9 mouse cellular contexts compared by ENCODE assay signal in genomic region chr13:91459489-91459888, GRCm38 (mm10). TPM values are rescaled to one million over a fixed set of nuclear protein-coding genes. Genes with fewer than 3 reads are reported as not detected.
A peak's percentile ranks its signal among the peaks of the same experiment; 100 is the strongest.
DNase-seq lines count a peak whose midpoint lies in the region; ATAC-seq and TF ChIP-seq lines count a peak whose summit lies in the region.
"Had no signal": no experiment of that assay in that cellular context is flagged by ENCODE, and none has a peak within 500 bp of the region (broad histone marks: within the 10 kb centered on the region; RNA-seq: fewer than 3 reads in every experiment).

No protein-coding gene starts in this region.

- peak overlapping the region; percentile 92 for H3K4me2 ChIP-seq in liver, embryonic 12.5 days
- H3K4me2 ChIP-seq in stomach, embryonic 16.5 days (ENCODE audit: low read depth, low read length): no peak overlapping the region
- H3K4me2 ChIP-seq in lung, postnatal 0 days (replicated peaks; ENCODE audit: low read depth, low read length): no peak overlapping the region

- H3K27me3 ChIP-seq in heart, embryonic 10.5 days (ENCODE audit: insufficient read depth, poor library complexity, severe bottlenecking): no peaks in the 10 kb centered on the region
- no peaks in the 10 kb centered on the region for H3K27me3 ChIP-seq in thymus, adult 2 months (ENCODE audit: control insufficient read depth, insufficient read depth, low read length)
- H3K27me3 ChIP-seq in liver, embryonic 12.5 days (replicated peaks): no peaks in the 10 kb centered on the region
- H3K27me3 ChIP-seq in stomach, embryonic 16.5 days (ENCODE audit: control insufficient read depth, insufficient read depth, low read length): no peaks in the 10 kb centered on the region
- H3K27me3 ChIP-seq in lung, postnatal 0 days (replicated peaks; ENCODE audit: insufficient read depth, low read length): no peaks in the 10 kb centered on the region

- no peak for TF ChIP-seq EP300 in lung, postnatal 0 days (IDR thresholded peaks at IDR 0.05)

- peak overlapping the region; percentile 98 for H3K27ac ChIP-seq in heart, embryonic 10.5 days
- H3K27ac ChIP-seq in thymus, adult 2 months (ENCODE audit: control insufficient read depth, insufficient read depth, low read length): peak overlapping the region; percentile 68; the same call in 1 of the 2 replicates
- peak overlapping the region; percentile 96 for H3K27ac ChIP-seq in liver, embryonic 12.5 days
- H3K27ac ChIP-seq in stomach, embryonic 16.5 days (ENCODE audit: low read length): peak overlapping the region; percentile 94; the same call in 1 of the 2 replicates
- H3K27ac ChIP-seq in lung, postnatal 0 days (ENCODE audit: low read length): no peak overlapping the region

- H3K4me3 ChIP-seq in heart, embryonic 10.5 days: no peak overlapping the region
- no peak overlapping the region for H3K4me3 ChIP-seq in thymus, adult 2 months (ENCODE audit: control insufficient read depth, insufficient read depth, low read length)
- H3K4me3 ChIP-seq in liver, embryonic 12.5 days: peak overlapping the region; percentile 100
- H3K4me3 ChIP-seq in stomach, embryonic 16.5 days (replicated peaks; ENCODE audit: low read length): no peak overlapping the region
- H3K4me3 ChIP-seq in lung, postnatal 0 days (ENCODE audit: low read depth, low read length): no peak overlapping the region

- no peak for TF ChIP-seq CTCF in thymus, adult 2 months (IDR thresholded peaks at IDR 0.05; ENCODE audit: borderline replicate concordance, control insufficient read depth, extremely low read depth, insufficient read depth, low read length, poor library complexity)
- TF ChIP-seq CTCF in lung, postnatal 0 days (IDR thresholded peaks at IDR 0.05): no peak

- DNase-seq in heart, embryonic 10.5 days (ENCODE audit: low spot score): no peak
- DNase-seq in heart, adult 18-20 months: no peak
- DNase-seq in thymus, adult 2 months: no peak
- DNase-seq in thymus, postnatal 25 days: no peak
- DNase-seq in lung, postnatal 0 days (ENCODE audit: low spot score): no peak
- DNase-seq in urinary bladder, postnatal 4 days (ENCODE audit: low spot score in 2 of 2): no peak
- DNase-seq: embryo, embryonic 11 days had no signal

- ATAC-seq in liver, embryonic 12.5 days: no peak
- ATAC-seq in stomach, embryonic 16.5 days (ENCODE audit: insufficient read depth, low FRiP score): no peak
- ATAC-seq in lung, postnatal 0 days: no peak

- peaks cover 31% of the 10 kb centered on the region for H3K4me1 ChIP-seq in heart, embryonic 10.5 days
- peaks cover 5% of the 10 kb centered on the region for H3K4me1 ChIP-seq in thymus, adult 2 months (replicated peaks; ENCODE audit: control insufficient read depth, insufficient read depth, low read length)
- peaks cover 76% of the 10 kb centered on the region for H3K4me1 ChIP-seq in liver, embryonic 12.5 days
- H3K4me1 ChIP-seq in stomach, embryonic 16.5 days (ENCODE audit: control insufficient read depth, insufficient read depth, low read length): peaks cover 13% of the 10 kb centered on the region
- H3K4me1 ChIP-seq in lung, postnatal 0 days (ENCODE audit: insufficient read depth, low read depth, low read length): no peaks in the 10 kb centered on the region

- H3K9ac ChIP-seq in liver, embryonic 12.5 days: peak overlapping the region; percentile 99
- no peak overlapping the region for H3K9ac ChIP-seq in stomach, embryonic 16.5 days (ENCODE audit: low read length)
- H3K9ac ChIP-seq in lung, postnatal 0 days (replicated peaks; ENCODE audit: low read depth): no peak overlapping the region

- H3K36me3 ChIP-seq in heart, embryonic 10.5 days: no peaks in the 10 kb centered on the region
- H3K36me3 ChIP-seq in thymus, adult 2 months (ENCODE audit: control insufficient read depth, insufficient read depth, low read length): no peaks in the 10 kb centered on the region
- no peaks in the 10 kb centered on the region for H3K36me3 ChIP-seq in liver, embryonic 12.5 days
- no peaks in the 10 kb centered on the region for H3K36me3 ChIP-seq in stomach, embryonic 16.5 days (ENCODE audit: control insufficient read depth, insufficient read depth, low read length)
- no peaks in the 10 kb centered on the region for H3K36me3 ChIP-seq in lung, postnatal 0 days (ENCODE audit: insufficient read depth, low read length)

- no peaks in the 10 kb centered on the region for H3K9me3 ChIP-seq in heart, embryonic 10.5 days
- H3K9me3 ChIP-seq in liver, embryonic 12.5 days (replicated peaks): no peaks in the 10 kb centered on the region
- no peaks in the 10 kb centered on the region for H3K9me3 ChIP-seq in stomach, embryonic 16.5 days (replicated peaks; ENCODE audit: control insufficient read depth, low read length)
- H3K9me3 ChIP-seq in lung, postnatal 0 days (ENCODE audit: low read length): no peaks in the 10 kb centered on the region

- no peak for TF ChIP-seq POLR2A in thymus, adult 2 months (IDR thresholded peaks at IDR 0.05; ENCODE audit: control insufficient read depth, extremely low read depth, insufficient read depth, low read length, poor library complexity)

- 51% methylated on average over 4 of the region's 4 CpGs for WGBS in heart, embryonic 10.5 days
- WGBS in thymus, adult 2 months: 48% methylated on average over 4 of the region's 4 CpGs
- WGBS in liver, embryonic 12.5 days (ENCODE audit: insufficient replicate concordance): 40% methylated on average over 4 of the region's 4 CpGs
- WGBS in stomach, embryonic 16.5 days: 42% methylated on average over 4 of the region's 4 CpGs
- 46% methylated on average over 4 of the region's 4 CpGs for WGBS in lung, postnatal 0 days

RNA-seq across cellular contexts. Expression of gene Ssbp2, which starts 0.6 kb away (rescaled TPM):
- polyA plus RNA-seq in heart, embryonic 10.5 days (2016; fragmentation: Nextera tagmentation; extraction: Ambion mirVana): 94.4 and 110 TPM in 2 replicates
- 10 to 100 TPM; 37.5 to 44.4 TPM for total RNA-seq in heart, adult 18-20 months (2021)
- 115 and 125 TPM in 2 replicates for polyA plus RNA-seq in thymus, adult 2 months (2012; rRNA removed)
- polyA plus RNA-seq in liver, embryonic 12.5 days (2016; fragmentation: Nextera tagmentation; extraction: Ambion mirVana): 70.2 and 74.5 TPM in 2 replicates
- polyA plus RNA-seq in stomach, embryonic 16.5 days (2015; fragmentation: Nextera tagmentation; extraction: Ambion mirVana): 119 TPM in 2 replicates
- polyA plus RNA-seq in lung, postnatal 0 days (2015; fragmentation: Nextera tagmentation; extraction: Ambion mirVana): 63.1 and 67.6 TPM in 2 replicates
